Mouse (Mus musculus) embryonic facial prominence, embryonic 11.5 days (tissue): ENCODE results near the gene Herc1. TPM values are rescaled to one million over a fixed set of nuclear protein-coding genes. Genes with fewer than 3 reads are reported as not detected.

Source experiments
- ATAC-seq: fragments of 200-750 bp; cut with Nextera tagmentation; replicated peaks from 2 replicates; pipeline ENCODE4 v1.8.0; 2017; ENCODE audit warnings: low read depth; ENCODE audit not compliant: insufficient number of reproducible peaks, low FRiP score, low TSS enrichment
- DNase-seq: peaks from one replicate; pipeline ENCODE4 v3.0.0-alpha.2; 2015; ENCODE audit warnings: low spot score
- H3K27ac ChIP-seq: fragments of 300-500 bp; sonication (generic); replicated peaks from 2 replicates; pipeline ENCODE4 v1.5.1; 2014; ENCODE audit warnings: mild to moderate bottlenecking, low read depth, low read length, control low read depth
- H3K27me3 ChIP-seq: fragments of 300-500 bp; sonication (generic); 2 replicates; pipeline ENCODE4 v1.6.1; 2014; ENCODE audit warnings: mild to moderate bottlenecking, low read length, moderate library complexity, mixed read lengths; ENCODE audit not compliant: control insufficient read depth, insufficient read depth
- H3K36me3 ChIP-seq: fragments of 300-500 bp; sonication (generic); replicated peaks from 2 replicates; pipeline ENCODE4 v1.6.1; 2014; ENCODE audit warnings: low read depth, mild to moderate bottlenecking, low read length, moderate library complexity, mixed read lengths; ENCODE audit not compliant: control insufficient read depth, insufficient read depth
- H3K4me1 ChIP-seq: fragments of 300-500 bp; sonication (generic); 2 replicates; pipeline ENCODE4 v1.6.1; 2014; ENCODE audit warnings: low read length, mixed read lengths; ENCODE audit not compliant: control insufficient read depth, insufficient read depth
- H3K4me2 ChIP-seq: fragments of 300-500 bp; sonication (generic); 2 replicates; pipeline ENCODE4 v1.6.1; 2014; ENCODE audit warnings: low read depth, mild to moderate bottlenecking, control low read depth, low read length, moderate library complexity
- H3K4me3 ChIP-seq: fragments of 300-500 bp; sonication (generic); 2 replicates; pipeline ENCODE4 v1.5.1; 2014; ENCODE audit warnings: low read depth, low read length, control low read depth
- H3K9ac ChIP-seq: fragments of 300-500 bp; sonication (generic); replicated peaks from 2 replicates; pipeline ENCODE4 v1.6.1; 2014; ENCODE audit warnings: mild to moderate bottlenecking, control low read depth, low read length
- H3K9me3 ChIP-seq: fragments of 300-500 bp; sonication (generic); replicated peaks from 2 replicates; pipeline ENCODE4 v1.6.1; 2016; ENCODE audit warnings: mild to moderate bottlenecking, low read length, inconsistent platforms, mixed read lengths; ENCODE audit not compliant: control insufficient read depth
- WGBS: fragments of 180-500 bp; shearing (Covaris S2); extraction: QIAGEN DNeasy Blood & Tissue Kit; methylation state at CpG from one replicate; pipeline ENCODE4 v1.1.7; 2014; 5-methylcytosine and 5-hydroxymethylcytosine counted together
- polyA plus RNA-seq: library from polyadenylated mRNA; unstranded; fragments of >200 nt; fragmentation: Nextera tagmentation; extraction: Ambion mirVana; gene quantifications from 2 replicates; pipeline ENCODE4 v1.2.1, GENCODE M21; 2014

The Herc1 gene
- polyA plus RNA-seq, 1 experiment from 2014 or later, result 24.1 TPM

GRCm38 (mm10) chr9:66520299-66520698 lies 170.0 kb downstream of the Herc1 start:
- no peak overlapping the region for H3K4me2 ChIP-seq

GRCm38 (mm10) chr9:66521595-66521994 lies 171.3 kb downstream of the Herc1 start:
- Histone ChIP-seq H3K27ac (no peak overlapping the region), H3K4me3 (no peak overlapping the region), H3K36me3 (peaks cover 6% of the 10 kb centered on the region), H3K9ac (no peak overlapping the region), H3K4me2 (no peak overlapping the region), H3K27me3 (no peaks in the 10 kb centered on the region), H3K4me1 (no peaks in the 10 kb centered on the region), H3K9me3 (no peaks in the 10 kb centered on the region)
- ATAC-seq (no peak), DNase-seq (no peak)
- 94% methylated on average over 3 of the region's 3 CpGs for WGBS

More at GRCm38 (mm10) chr9:66520299-66520698, 170.0 kb downstream of the Herc1 start:
- H3K4me3 ChIP-seq, result no peak overlapping the region
- no peaks in the 10 kb centered on the region for H3K27me3 ChIP-seq
- DNase-seq (no peak), ATAC-seq (no peak)
- WGBS, result 92% methylated on average over 4 of the region's 4 CpGs
- H3K27ac ChIP-seq, result no peak overlapping the region
- H3K4me1 ChIP-seq, result no peaks in the 10 kb centered on the region
- no peak overlapping the region for H3K9ac ChIP-seq
- H3K36me3 ChIP-seq, result peaks cover 9% of the 10 kb centered on the region
- H3K9me3 ChIP-seq, result no peaks in the 10 kb centered on the region

GRCm38 (mm10) chr9:66542785-66543184 lies 192.5 kb downstream of the Herc1 start:
- Histone ChIP-seq H3K9me3 (no peaks in the 10 kb centered on the region), H3K4me3 (no peak overlapping the region), H3K4me2 (no peak overlapping the region), H3K4me1 (no peaks in the 10 kb centered on the region), H3K27ac (no peak overlapping the region), H3K9ac (no peak overlapping the region), H3K27me3 (no peaks in the 10 kb centered on the region), H3K36me3 (no peaks in the 10 kb centered on the region)
- 87% methylated on average over 4 of the region's 4 CpGs for WGBS
- DNase-seq, result no peak
- ATAC-seq, result no peak

Other genes with a start within 250 kb of the Herc1 start
- gene Snx1, start 223.9 kb upstream of the Herc1 start, polyA plus RNA-seq, result 144 and 148 TPM in 2 replicates
- gene Ciao2a, start 223.8 kb upstream of the Herc1 start, polyA plus RNA-seq, result 184 and 206 TPM in 2 replicates
- 5.7 and 6.2 TPM in 2 replicates for gene Dapk2, start 192.2 kb upstream of the Herc1 start, polyA plus RNA-seq
- gene Fbxl22, start 164.1 kb downstream of the Herc1 start, polyA plus RNA-seq, result 1.6 and 1.9 TPM in 2 replicates
- gene Usp3, start 242.7 kb downstream of the Herc1 start, polyA plus RNA-seq, result 106 and 113 TPM in 2 replicates